Mouse (Mus musculus) lung, adult 18-20 months (tissue): ENCODE data around the gene Hoxc9.

Experiments
- DNase-seq, 2 experiments: peaks; one replicate each; pipeline ENCODE4 v3.0.0; 2022; ENCODE audit warnings: mixed read lengths in 2 of 2

Hoxc9 gene

GRCm38 (mm10) chr15:102976171-102976570 lies at the start of gene Hoxc9:
Gene Hoxc9 (plus strand): TSS chr15:102976439.
- DNase-seq = no peak

GRCm38 (mm10) chr15:102927032-102927645 lies 49.1 kb upstream of the Hoxc9 start:
- no peak for DNase-seq

- no peak for DNase-seq
Observed at GRCm38 (mm10) chr15:102931706-102932358, 44.4 kb upstream of the Hoxc9 start.

GRCm38 (mm10) chr15:102934438-102934837 lies 41.8 kb upstream of the Hoxc9 start:
- DNase-seq = no peak

GRCm38 (mm10) chr15:102934897-102935296 lies 41.3 kb upstream of the Hoxc9 start:
- no peak for DNase-seq

- DNase-seq = no peak
Observed at GRCm38 (mm10) chr15:102936279-102936972, 39.8 kb upstream of the Hoxc9 start, which contains the start of gene Hoxc12. Gene Hoxc12 (plus strand): TSS chr15:102936757.

- no peak for DNase-seq
Observed at GRCm38 (mm10) chr15:102937036-102937666, 39.1 kb upstream of the Hoxc9 start.

- no peak for DNase-seq
Observed at GRCm38 (mm10) chr15:102939256-102940155, 36.7 kb upstream of the Hoxc9 start.

- DNase-seq = no peak
Observed at GRCm38 (mm10) chr15:102942739-102943467, 33.3 kb upstream of the Hoxc9 start.

- no peak for DNase-seq
Observed at GRCm38 (mm10) chr15:102943468-102943813, 32.8 kb upstream of the Hoxc9 start.

- DNase-seq = no peak
Observed at GRCm38 (mm10) chr15:102945185-102946077, 30.8 kb upstream of the Hoxc9 start.

GRCm38 (mm10) chr15:102947276-102947675 lies 29.0 kb upstream of the Hoxc9 start:
- no peak for DNase-seq

- DNase-seq = no peak
Observed at GRCm38 (mm10) chr15:102948842-102949241, 27.4 kb upstream of the Hoxc9 start.

GRCm38 (mm10) chr15:102949696-102950095 lies 26.5 kb upstream of the Hoxc9 start:
- no peak for DNase-seq

- no peak for DNase-seq
Observed at GRCm38 (mm10) chr15:102950877-102951276, 25.4 kb upstream of the Hoxc9 start.

- DNase-seq = no peak
Observed at GRCm38 (mm10) chr15:102953561-102953960, 22.7 kb upstream of the Hoxc9 start.

- DNase-seq = no peak
Observed at GRCm38 (mm10) chr15:102954192-102955006, 21.8 kb upstream of the Hoxc9 start, which contains the start of gene Hoxc11. Gene Hoxc11 (plus strand): TSS chr15:102954427.

GRCm38 (mm10) chr15:102955007-102955382 lies 21.2 kb upstream of the Hoxc9 start:
- DNase-seq = no peak

- DNase-seq = no peak
Observed at GRCm38 (mm10) chr15:102955833-102956640, 20.2 kb upstream of the Hoxc9 start.
